Mouse (Mus musculus) midbrain, embryonic 15.5 days (tissue): ENCODE results near the gene Commd6. TPM values are rescaled to one million over a fixed set of nuclear protein-coding genes. Genes with fewer than 3 reads are reported as not detected.

Experiments used
- ATAC-seq: fragments of 200-750 bp; cut with Nextera tagmentation; replicated peaks from 2 replicates; pipeline ENCODE4 v1.8.0; 2017; ENCODE audit warnings: moderate TSS enrichment
- H3K27ac ChIP-seq: fragments of 300-500 bp; sonication (generic); 2 replicates; pipeline ENCODE4 v1.5.1; 2015; ENCODE audit warnings: mild to moderate bottlenecking, inconsistent platforms
- H3K27me3 ChIP-seq: fragments of 300-500 bp; sonication (generic); replicated peaks from 2 replicates; pipeline ENCODE4 v1.6.1; 2015; ENCODE audit warnings: inconsistent platforms
- H3K36me3 ChIP-seq: fragments of 300-500 bp; sonication (generic); replicated peaks from 2 replicates; pipeline ENCODE4 v1.6.1; 2015; ENCODE audit warnings: inconsistent platforms
- H3K4me1 ChIP-seq: fragments of 300-500 bp; sonication (generic); 2 replicates; pipeline ENCODE4 v1.6.1; 2015; ENCODE audit warnings: inconsistent platforms
- H3K4me2 ChIP-seq: fragments of 300-500 bp; sonication (generic); 2 replicates; pipeline ENCODE4 v1.6.1; 2015; ENCODE audit warnings: inconsistent platforms, mild to moderate bottlenecking, moderate library complexity
- H3K4me3 ChIP-seq: fragments of 300-500 bp; sonication (generic); 2 replicates; pipeline ENCODE4 v1.5.1; 2015; ENCODE audit warnings: mild to moderate bottlenecking, inconsistent platforms
- H3K9ac ChIP-seq: fragments of 300-500 bp; sonication (generic); 2 replicates; pipeline ENCODE4 v1.6.1; 2015; ENCODE audit warnings: mild to moderate bottlenecking, inconsistent platforms
- H3K9me3 ChIP-seq: fragments of 300-500 bp; sonication (generic); 2 replicates; pipeline ENCODE4 v1.6.1; 2016; ENCODE audit warnings: inconsistent platforms
- WGBS: fragments of 180-500 bp; shearing (Covaris S2); methylation state at CpG from one replicate; pipeline ENCODE4 v1.1.7; 2015; ENCODE audit warnings: mixed read lengths; 5-methylcytosine and 5-hydroxymethylcytosine counted together
- polyA plus RNA-seq: library from polyadenylated mRNA; unstranded; fragments of >200 nt; fragmentation: Nextera tagmentation; extraction: Ambion mirVana; gene quantifications from 2 replicates; pipeline ENCODE4 v1.2.1, GENCODE M21; 2015

The Commd6 gene
- polyA plus RNA-seq, 1 experiment from 2014 or later, result 82.9 TPM

DNA sequence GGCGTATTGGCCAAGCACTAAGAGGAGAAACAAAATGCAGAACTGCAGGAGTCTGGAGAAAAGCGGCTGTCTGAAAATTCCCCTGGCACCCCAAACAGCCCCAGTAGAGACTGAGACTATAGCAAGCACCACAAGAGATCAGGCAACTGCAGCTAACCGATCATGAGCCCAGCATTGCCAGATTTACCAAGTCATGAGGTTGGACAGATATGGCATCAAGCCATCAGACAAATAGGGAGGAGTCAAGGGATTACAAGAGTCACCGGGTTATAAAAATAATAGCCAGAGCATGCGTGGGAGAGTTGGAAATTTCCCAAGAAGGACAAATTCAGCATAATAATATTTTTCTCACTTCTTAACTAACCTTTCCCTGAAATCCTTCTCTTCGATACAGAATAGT is 12.1 kb upstream of the Commd6 start:
- peaks cover 12% of the 10 kb centered on the region for H3K4me1 ChIP-seq
- H3K4me2 ChIP-seq, result no peak overlapping the region
- no peaks in the 10 kb centered on the region for H3K27me3 ChIP-seq
- no peak for ATAC-seq
- WGBS, result 93% methylated on average over 6 of the region's 6 CpGs
- H3K9ac ChIP-seq, result no peak overlapping the region
- H3K36me3 ChIP-seq, result no peaks in the 10 kb centered on the region
- H3K4me3 ChIP-seq, result no peak overlapping the region
- H3K27ac ChIP-seq, result no peak overlapping the region
- H3K9me3 ChIP-seq, result no peaks in the 10 kb centered on the region

DNA sequence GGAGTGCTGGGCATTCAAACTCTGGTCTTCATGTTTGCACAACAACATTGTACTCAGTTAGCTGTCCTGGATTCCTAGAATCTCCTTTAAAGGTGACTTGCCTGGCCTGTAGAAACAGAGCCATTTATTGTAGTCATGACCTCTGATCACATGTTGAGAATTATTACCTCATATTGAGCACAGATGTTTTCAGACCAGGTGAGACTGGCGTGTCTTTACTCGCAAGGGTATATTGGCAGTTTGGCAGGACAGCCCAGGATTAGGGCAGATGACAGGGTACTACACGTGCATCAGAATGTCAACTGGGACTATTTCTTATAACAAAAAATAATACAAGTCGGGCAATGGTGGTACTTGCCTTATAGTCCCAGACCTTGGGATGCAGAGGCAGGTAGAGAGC is 10.1 kb upstream of the Commd6 start:
- Histone ChIP-seq H3K27ac (no peak overlapping the region), H3K4me2 (no peak overlapping the region), H3K9me3 (no peaks in the 10 kb centered on the region), H3K9ac (no peak overlapping the region), H3K4me3 (no peak overlapping the region), H3K27me3 (no peaks in the 10 kb centered on the region), H3K36me3 (no peaks in the 10 kb centered on the region), H3K4me1 (peaks cover 7% of the 10 kb centered on the region)
- no peak for ATAC-seq
- 91% methylated on average over 4 of the region's 4 CpGs for WGBS

DNA sequence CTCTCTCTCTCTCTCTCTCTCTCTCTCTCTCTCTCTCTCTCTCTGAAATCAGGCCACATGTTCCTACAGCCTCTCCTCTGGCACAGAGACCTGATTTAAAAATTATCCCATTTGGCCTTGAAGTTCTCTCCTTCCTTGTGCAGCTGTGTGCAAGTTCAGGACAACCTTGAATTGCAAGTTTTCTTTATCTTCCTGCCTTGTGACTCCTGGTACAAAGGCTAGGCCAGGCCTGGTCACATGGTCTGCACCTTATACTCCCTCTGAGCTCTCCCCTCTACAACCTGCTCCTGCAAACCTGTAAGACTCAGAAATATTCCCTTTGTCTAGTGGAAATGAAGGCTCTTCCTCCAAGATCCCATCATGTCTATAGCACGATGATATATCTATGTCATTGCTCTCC is 4.5 kb upstream of the Commd6 start:
- WGBS, result 93% methylated on average over 1 of the region's 1 CpGs
- ATAC-seq, result no peak
- Histone ChIP-seq H3K4me3 (no peak overlapping the region), H3K9me3 (no peaks in the 10 kb centered on the region), H3K27ac (no peak overlapping the region), H3K4me1 (no peaks in the 10 kb centered on the region), H3K27me3 (no peaks in the 10 kb centered on the region), H3K9ac (no peak overlapping the region), H3K36me3 (no peaks in the 10 kb centered on the region), H3K4me2 (no peak overlapping the region)

GRCm38 (mm10) chr14:101637381-101637780 is 3.1 kb downstream of the Commd6 start:
- Histone ChIP-seq H3K4me2 (no peak overlapping the region), H3K27me3 (no peaks in the 10 kb centered on the region), H3K9me3 (no peaks in the 10 kb centered on the region), H3K9ac (no peak overlapping the region), H3K27ac (no peak overlapping the region), H3K36me3 (peaks cover 4% of the 10 kb centered on the region; the same call in 1 of the 2 replicates), H3K4me3 (no peak overlapping the region), H3K4me1 (peaks cover 11% of the 10 kb centered on the region)
- WGBS, result 93% methylated on average over 6 of the region's 6 CpGs
- ATAC-seq, result no peak

DNA sequence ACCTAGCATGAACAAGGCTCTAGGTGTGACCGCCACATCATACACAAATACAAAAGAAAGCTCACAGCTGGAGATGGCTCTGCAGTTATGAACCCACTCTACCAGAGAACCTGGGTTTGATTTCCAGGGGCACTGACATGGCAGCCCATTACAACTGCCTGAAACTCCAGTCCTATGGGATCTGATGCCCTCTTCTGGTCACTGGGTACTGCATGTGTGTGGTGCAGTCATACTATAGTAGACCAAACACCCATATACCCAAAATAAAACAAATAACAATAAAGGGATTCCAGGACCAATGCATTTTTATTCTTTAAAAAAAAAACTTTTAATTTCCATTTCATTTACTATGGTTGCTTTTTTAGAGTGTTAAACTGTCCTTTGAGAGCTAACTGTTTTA is 4.7 kb downstream of the Commd6 start:
- Histone ChIP-seq H3K4me3 (no peak overlapping the region), H3K27me3 (no peaks in the 10 kb centered on the region), H3K27ac (no peak overlapping the region), H3K9ac (no peak overlapping the region), H3K4me2 (no peak overlapping the region), H3K36me3 (peaks cover 8% of the 10 kb centered on the region; the same call in 1 of the 2 replicates), H3K9me3 (no peaks in the 10 kb centered on the region), H3K4me1 (peaks cover 11% of the 10 kb centered on the region)
- WGBS, result 97% methylated on average over 1 of the region's 1 CpGs
- ATAC-seq, result no peak

GRCm38 (mm10) chr14:101630548-101630947 is 9.9 kb downstream of the Commd6 start:
- Histone ChIP-seq H3K36me3 (peaks cover 8% of the 10 kb centered on the region; the same call in 1 of the 2 replicates), H3K4me1 (no peaks in the 10 kb centered on the region), H3K4me3 (no peak overlapping the region), H3K9ac (no peak overlapping the region), H3K4me2 (no peak overlapping the region), H3K9me3 (no peaks in the 10 kb centered on the region), H3K27ac (no peak overlapping the region), H3K27me3 (no peaks in the 10 kb centered on the region)
- 93% methylated on average over 2 of the region's 2 CpGs for WGBS
- ATAC-seq, result no peak

- ATAC-seq, result no peak
- no peak overlapping the region for H3K4me2 ChIP-seq
- 93% methylated on average over 5 of the region's 5 CpGs for WGBS
- H3K9me3 ChIP-seq, result no peaks in the 10 kb centered on the region
- H3K9ac ChIP-seq, result no peak overlapping the region
- H3K36me3 ChIP-seq, result no peaks in the 10 kb centered on the region
- no peak overlapping the region for H3K4me3 ChIP-seq
- no peak overlapping the region for H3K27ac ChIP-seq
- no peaks in the 10 kb centered on the region for H3K27me3 ChIP-seq
- H3K4me1 ChIP-seq, result no peaks in the 10 kb centered on the region
Measured at GRCm38 (mm10) chr14:101617680-101618079, 22.8 kb downstream of the Commd6 start.

DNA sequence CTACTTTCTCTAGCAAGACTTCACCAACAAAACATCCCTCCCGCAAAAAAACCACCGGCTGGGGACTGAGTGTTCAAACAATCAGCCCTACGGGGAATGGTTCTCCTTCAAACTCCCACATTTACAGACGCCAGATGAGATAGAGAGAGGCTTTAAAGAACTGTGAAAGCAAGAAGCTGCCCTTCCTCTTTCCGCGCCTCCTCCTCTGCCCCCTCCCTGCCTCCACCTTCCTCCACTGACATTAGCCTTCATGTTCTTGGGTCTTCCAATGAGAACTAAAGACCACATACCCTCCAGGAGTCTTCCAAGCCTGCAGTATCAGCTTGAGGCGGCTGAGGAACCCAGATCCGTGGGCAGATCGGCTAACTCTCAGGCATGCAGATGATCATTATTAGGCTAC is 24.3 kb downstream of the Commd6 start:
- Histone ChIP-seq H3K9ac (no peak overlapping the region), H3K4me2 (no peak overlapping the region), H3K27me3 (no peaks in the 10 kb centered on the region), H3K4me1 (no peaks in the 10 kb centered on the region), H3K36me3 (no peaks in the 10 kb centered on the region), H3K27ac (no peak overlapping the region), H3K9me3 (no peaks in the 10 kb centered on the region), H3K4me3 (no peak overlapping the region)
- 88% methylated on average over 9 of the region's 9 CpGs for WGBS
- ATAC-seq, result no peak

GRCm38 (mm10) chr14:101613206-101613605 is 27.3 kb downstream of the Commd6 start:
- H3K27me3 ChIP-seq, result no peaks in the 10 kb centered on the region
- WGBS, result 49% methylated on average over 1 of the region's 1 CpGs
- H3K27ac ChIP-seq, result no peak overlapping the region

GRCm38 (mm10) chr14:101610701-101611100 is 29.8 kb downstream of the Commd6 start:
- H3K4me1 ChIP-seq, result peaks cover 12% of the 10 kb centered on the region
- H3K4me3 ChIP-seq, result no peak overlapping the region
- ATAC-seq, result no peak
- no peak overlapping the region for H3K4me2 ChIP-seq
- 87% methylated on average over 10 of the region's 10 CpGs for WGBS
- no peak overlapping the region for H3K9ac ChIP-seq
- H3K9me3 ChIP-seq, result no peaks in the 10 kb centered on the region
- H3K36me3 ChIP-seq, result no peaks in the 10 kb centered on the region
- no peaks in the 10 kb centered on the region for H3K27me3 ChIP-seq
- no peak overlapping the region for H3K27ac ChIP-seq

More at GRCm38 (mm10) chr14:101613206-101613605, 27.3 kb downstream of the Commd6 start:
- no peak for ATAC-seq
- Histone ChIP-seq H3K4me1 (0 out of 2 replicates have a peak, but pooled peaks cover 2% of the 10 kb centered on the region), H3K9ac (no peak overlapping the region), H3K4me3 (no peak overlapping the region), H3K36me3 (no peaks in the 10 kb centered on the region), H3K4me2 (no peak overlapping the region), H3K9me3 (no peaks in the 10 kb centered on the region)

DNA sequence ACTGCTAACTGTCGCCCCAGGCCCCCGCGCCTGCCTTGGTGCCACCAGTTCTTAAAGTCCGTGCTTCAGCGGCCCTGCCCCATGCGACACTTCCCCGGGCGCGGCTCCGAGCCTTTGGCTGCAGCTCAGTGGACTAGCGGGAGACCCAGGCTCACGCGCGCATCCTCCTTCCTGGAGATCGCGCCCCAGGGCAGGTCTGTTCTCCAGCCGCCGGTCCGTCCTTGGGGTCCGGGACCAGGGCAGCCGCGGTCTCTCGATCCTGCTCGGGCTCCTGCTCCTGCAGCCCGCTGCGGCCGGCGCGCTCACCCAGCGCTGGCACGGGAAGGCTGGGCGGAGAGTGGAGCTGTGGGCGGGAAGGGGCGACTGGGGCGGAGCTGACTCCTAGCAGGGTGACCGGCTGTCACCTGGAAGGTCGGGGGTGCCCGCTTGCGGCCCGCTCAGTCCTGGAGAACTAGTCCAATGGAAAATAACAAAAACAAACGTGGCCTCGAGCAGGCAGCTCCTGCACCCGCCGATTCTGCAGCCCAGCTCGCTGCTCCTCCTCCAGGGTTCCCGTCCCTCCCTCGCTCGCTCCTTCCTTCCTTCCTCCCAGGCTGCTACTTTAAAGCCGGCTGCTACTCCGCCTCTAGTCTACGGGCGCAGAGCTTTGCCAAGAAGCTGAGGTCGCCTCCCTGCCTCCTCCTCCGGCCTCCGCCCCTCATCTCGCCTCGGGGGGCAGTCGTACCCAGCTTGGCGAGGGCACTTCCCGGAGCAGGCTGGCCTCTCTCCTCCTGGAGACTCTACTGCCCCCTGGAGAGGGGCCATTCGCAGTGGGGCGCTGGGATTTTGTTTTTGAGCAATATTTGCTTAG is 31.7 kb downstream of the Commd6 start, which contains the start of gene Tbc1d4:
Gene Tbc1d4, minus strand, starts transcription at position 673 of the 850 bp plus-strand sequence.
- peak within 1 kb of the TSS; percentile 65 for H3K9ac ChIP-seq
- H3K36me3 ChIP-seq, result no peaks in the 10 kb centered on the region
- peak within 1 kb of the TSS; percentile 76 for H3K4me3 ChIP-seq
- H3K27me3 ChIP-seq, result no peaks in the 10 kb centered on the region
- H3K4me2 ChIP-seq, result peak within 1 kb of the TSS; percentile 94
- peaks cover 12% of the 10 kb centered on the region for H3K4me1 ChIP-seq
- under 1% methylated on average over 62 of the region's 62 CpGs for WGBS
- peak within 1 kb of the TSS; percentile 74 for H3K27ac ChIP-seq
- peak; percentile 91 for ATAC-seq
- H3K9me3 ChIP-seq, result no peaks in the 10 kb centered on the region

DNA sequence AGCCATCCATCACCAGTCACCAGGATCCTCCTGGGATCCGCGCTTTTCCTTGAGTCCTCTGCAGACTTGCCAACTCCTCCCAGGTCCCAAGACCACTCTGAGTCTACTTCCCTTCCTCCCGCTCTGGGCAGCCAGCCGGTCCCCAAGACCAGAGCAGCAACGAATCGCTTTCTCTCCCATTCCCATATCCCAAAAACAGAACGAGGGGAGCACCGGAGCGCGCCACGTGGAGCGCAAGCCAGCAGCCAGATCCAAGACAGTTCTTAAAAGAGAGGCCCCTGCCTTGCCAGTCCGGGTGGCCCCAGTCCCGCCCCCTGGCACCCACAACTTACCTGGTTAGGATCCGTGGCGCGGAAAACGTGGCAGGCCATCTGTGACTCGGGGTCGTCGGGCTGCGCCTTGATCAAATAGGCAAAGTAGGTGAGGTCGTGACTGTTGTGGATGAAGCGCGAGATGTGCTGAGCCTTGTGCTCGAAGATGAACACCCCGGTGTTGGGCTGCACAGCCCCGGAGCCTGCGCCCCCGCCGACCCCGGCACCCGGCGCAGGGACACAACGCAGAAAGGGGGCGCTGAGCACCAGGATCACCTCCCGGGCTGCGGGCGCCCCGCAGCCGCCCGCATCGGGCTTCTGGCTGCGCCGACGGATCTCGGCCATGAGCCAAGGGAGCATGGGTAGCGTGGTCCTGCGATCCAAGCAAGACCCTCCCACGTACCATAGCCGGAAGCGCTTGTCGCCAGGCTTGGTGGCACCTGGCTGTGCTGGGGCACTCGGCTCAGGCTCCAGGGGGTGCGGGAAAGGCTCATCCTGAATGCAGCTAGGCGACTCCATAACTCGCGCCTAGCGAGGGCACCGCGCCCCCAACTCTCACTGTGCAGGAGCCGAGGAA is 32.6 kb downstream of the Commd6 start:
- under 1% methylated on average over 62 of the region's 62 CpGs for WGBS
- H3K36me3 ChIP-seq, result no peaks in the 10 kb centered on the region
- peak overlapping the region; percentile 74 for H3K27ac ChIP-seq
- H3K9ac ChIP-seq, result peak overlapping the region; percentile 65
- no peaks in the 10 kb centered on the region for H3K9me3 ChIP-seq
- peak; percentile 72 for ATAC-seq
- H3K4me3 ChIP-seq, result peak overlapping the region; percentile 76
- H3K4me2 ChIP-seq, result peak overlapping the region; percentile 94
- no peaks in the 10 kb centered on the region for H3K27me3 ChIP-seq
- H3K4me1 ChIP-seq, result peaks cover 12% of the 10 kb centered on the region
